Mouse (Mus musculus) limb, embryonic 11.5 days (tissue): ENCODE results near the gene Galnt18. TPM values are rescaled to one million over a fixed set of nuclear protein-coding genes. Genes with fewer than 3 reads are reported as not detected.

Source experiments
- ATAC-seq: fragments of 200-750 bp; cut with Nextera tagmentation; 2 replicates; pipeline ENCODE4 v1.8.0; 2017; ENCODE audit warnings: low read depth; ENCODE audit not compliant: insufficient number of reproducible peaks, low FRiP score, low TSS enrichment
- DNase-seq: peaks from one replicate; pipeline ENCODE4 v3.0.0-alpha.2; 2015; ENCODE audit warnings: low spot score
- H3K27ac ChIP-seq: fragments of 300-500 bp; sonication (generic); replicated peaks from 2 replicates; pipeline ENCODE4 v1.5.1; 2014; ENCODE audit warnings: low read depth, mild to moderate bottlenecking, low read length
- H3K27me3 ChIP-seq: fragments of 300-500 bp; sonication (generic); 2 replicates; pipeline ENCODE4 v1.6.1; 2014; ENCODE audit warnings: mild to moderate bottlenecking, low read length, mixed read lengths; ENCODE audit not compliant: control insufficient read depth, insufficient read depth
- H3K36me3 ChIP-seq: fragments of 300-500 bp; sonication (generic); 2 replicates; pipeline ENCODE4 v1.6.1; 2014; ENCODE audit warnings: mild to moderate bottlenecking, low read length, moderate library complexity, mixed read lengths; ENCODE audit not compliant: control insufficient read depth, insufficient read depth
- H3K4me1 ChIP-seq: fragments of 300-500 bp; sonication (generic); 2 replicates; pipeline ENCODE4 v1.6.1; 2014; ENCODE audit warnings: low read length, mixed read lengths; ENCODE audit not compliant: control insufficient read depth, insufficient read depth
- H3K4me2 ChIP-seq: fragments of 300-500 bp; sonication (generic); 2 replicates; pipeline ENCODE4 v1.6.1; 2014; ENCODE audit warnings: low read depth, mild to moderate bottlenecking, moderate library complexity; ENCODE audit not compliant: severe bottlenecking
- H3K4me3 ChIP-seq: fragments of 300-500 bp; sonication (generic); 2 replicates; pipeline ENCODE4 v1.5.1; 2014; ENCODE audit warnings: low read depth, low read length
- H3K9ac ChIP-seq: fragments of 300-500 bp; sonication (generic); 2 replicates; pipeline ENCODE4 v1.6.1; 2014; ENCODE audit warnings: mild to moderate bottlenecking, low read length
- H3K9me3 ChIP-seq: fragments of 300-500 bp; sonication (generic); 2 replicates; pipeline ENCODE4 v1.6.1; 2016; ENCODE audit warnings: low read length; ENCODE audit not compliant: control insufficient read depth
- WGBS: fragments of 180-500 bp; shearing (Covaris S2); extraction: QIAGEN DNeasy Blood & Tissue Kit; methylation state at CpG from one replicate; pipeline ENCODE4 v1.1.7; 2014; 5-methylcytosine and 5-hydroxymethylcytosine counted together
- polyA plus RNA-seq: library from polyadenylated mRNA; unstranded; fragments of >200 nt; fragmentation: Nextera tagmentation; extraction: Ambion mirVana; gene quantifications from 2 replicates; pipeline ENCODE4 v1.2.1, GENCODE M21; 2014

Galnt18 gene
- polyA plus RNA-seq, 1 experiment from 2014 or later = 7.0 TPM

GRCm38 (mm10) chr7:111737426-111737825 lies 42.4 kb downstream of the Galnt18 start:
- Histone ChIP-seq H3K4me1 (no peaks in the 10 kb centered on the region), H3K4me3 (no peak overlapping the region), H3K9ac (no peak overlapping the region), H3K9me3 (no peaks in the 10 kb centered on the region), H3K36me3 (no peaks in the 10 kb centered on the region), H3K27ac (no peak overlapping the region), H3K27me3 (no peaks in the 10 kb centered on the region), H3K4me2 (no peak overlapping the region)
- DNase-seq = no peak
- WGBS = 82% methylated on average over 7 of the region's 7 CpGs
- no peak for ATAC-seq

- H3K27ac ChIP-seq = no peak overlapping the region
- no peak overlapping the region for H3K9ac ChIP-seq
- DNase-seq = no peak
- H3K4me2 ChIP-seq = no peak overlapping the region
- H3K36me3 ChIP-seq = no peaks in the 10 kb centered on the region
- H3K4me1 ChIP-seq = no peaks in the 10 kb centered on the region
- WGBS = 74% methylated on average over 3 of the region's 3 CpGs
- no peak overlapping the region for H3K4me3 ChIP-seq
- ATAC-seq = no peak
- no peaks in the 10 kb centered on the region for H3K9me3 ChIP-seq
- H3K27me3 ChIP-seq = no peaks in the 10 kb centered on the region
Observed at GRCm38 (mm10) chr7:111736365-111736764, 43.4 kb downstream of the Galnt18 start.

- DNase-seq = no peak
- 88% methylated on average over 8 of the region's 8 CpGs for WGBS
- ATAC-seq = no peak
Observed at GRCm38 (mm10) chr7:111730346-111731269, 49.2 kb downstream of the Galnt18 start.

GRCm38 (mm10) chr7:111726928-111727327 lies 52.8 kb downstream of the Galnt18 start:
- Histone ChIP-seq H3K9me3 (no peaks in the 10 kb centered on the region), H3K9ac (no peak overlapping the region), H3K4me1 (no peaks in the 10 kb centered on the region), H3K27me3 (no peaks in the 10 kb centered on the region), H3K36me3 (no peaks in the 10 kb centered on the region), H3K27ac (no peak overlapping the region), H3K4me3 (no peak overlapping the region), H3K4me2 (no peak overlapping the region)
- WGBS = 36% methylated on average over 2 of the region's 2 CpGs
- DNase-seq = no peak
- ATAC-seq = no peak

More at GRCm38 (mm10) chr7:111730346-111731269, 49.2 kb downstream of the Galnt18 start:
- no peaks in the 10 kb centered on the region for H3K4me1 ChIP-seq
- H3K27me3 ChIP-seq = no peaks in the 10 kb centered on the region
- H3K36me3 ChIP-seq = no peaks in the 10 kb centered on the region
- no peak overlapping the region for H3K9ac ChIP-seq
- H3K27ac ChIP-seq = no peak overlapping the region
- H3K4me3 ChIP-seq = no peak overlapping the region
- H3K9me3 ChIP-seq = no peaks in the 10 kb centered on the region
- no peak overlapping the region for H3K4me2 ChIP-seq

GRCm38 (mm10) chr7:111724730-111725129 lies 55.0 kb downstream of the Galnt18 start:
- no peak for ATAC-seq
- no peak overlapping the region for H3K9ac ChIP-seq
- H3K27ac ChIP-seq = no peak overlapping the region
- no peaks in the 10 kb centered on the region for H3K4me1 ChIP-seq
- no peak overlapping the region for H3K4me2 ChIP-seq
- no peak overlapping the region for H3K4me3 ChIP-seq
- H3K36me3 ChIP-seq = no peaks in the 10 kb centered on the region
- no peaks in the 10 kb centered on the region for H3K9me3 ChIP-seq
- 73% methylated on average over 7 of the region's 7 CpGs for WGBS
- no peak for DNase-seq
- H3K27me3 ChIP-seq = no peaks in the 10 kb centered on the region

GRCm38 (mm10) chr7:111724004-111724403 lies 55.8 kb downstream of the Galnt18 start:
- WGBS = 74% methylated on average over 4 of the region's 4 CpGs
- Histone ChIP-seq H3K36me3 (no peaks in the 10 kb centered on the region), H3K9ac (no peak overlapping the region), H3K4me2 (no peak overlapping the region), H3K27me3 (no peaks in the 10 kb centered on the region), H3K9me3 (no peaks in the 10 kb centered on the region), H3K4me1 (no peaks in the 10 kb centered on the region), H3K4me3 (no peak overlapping the region), H3K27ac (no peak overlapping the region)
- ATAC-seq = no peak
- no peak for DNase-seq

GRCm38 (mm10) chr7:111721308-111721698 lies 58.5 kb downstream of the Galnt18 start:
- H3K9me3 ChIP-seq = no peaks in the 10 kb centered on the region
- H3K27me3 ChIP-seq = no peaks in the 10 kb centered on the region
- WGBS = 89% methylated on average over 5 of the region's 5 CpGs
- no peaks in the 10 kb centered on the region for H3K36me3 ChIP-seq
- no peak overlapping the region for H3K4me2 ChIP-seq
- H3K9ac ChIP-seq = no peak overlapping the region
- H3K27ac ChIP-seq = no peak overlapping the region
- ATAC-seq = no peak
- no peak for DNase-seq
- H3K4me3 ChIP-seq = no peak overlapping the region
- no peaks in the 10 kb centered on the region for H3K4me1 ChIP-seq

GRCm38 (mm10) chr7:111720511-111721307 lies 59.1 kb downstream of the Galnt18 start:
- DNase-seq (no peak), ATAC-seq (no peak)
- Histone ChIP-seq H3K4me1 (no peaks in the 10 kb centered on the region), H3K27ac (no peak overlapping the region), H3K9ac (no peak overlapping the region), H3K27me3 (no peaks in the 10 kb centered on the region), H3K4me2 (no peak overlapping the region), H3K4me3 (no peak overlapping the region), H3K9me3 (no peaks in the 10 kb centered on the region), H3K36me3 (no peaks in the 10 kb centered on the region)
- WGBS = 75% methylated on average over 8 of the region's 8 CpGs
